Mouse (Mus musculus): ENCODE data around the gene Papln. TPM values are rescaled to one million over a fixed set of nuclear protein-coding genes. Genes with fewer than 3 reads are reported as not detected.

The Papln gene
- total RNA-seq, 2 experiments from 2014 or later = 2.3 to 2.8 TPM

GRCm38 (mm10) chr12:83765965-83766603, 2.6 kb downstream of the Papln start:
- DNase-seq (ENCODE audit: low spot score in 2 of 2) = no peak

- DNase-seq (ENCODE audit: low spot score in 2 of 2) = no peak
Measured at GRCm38 (mm10) chr12:83767833-83768232, 4.4 kb downstream of the Papln start.

- no peak for DNase-seq (ENCODE audit: low spot score in 2 of 2)
Measured at GRCm38 (mm10) chr12:83768235-83768899, 4.9 kb downstream of the Papln start.

- peak in 1 of 2 experiments; percentile 31 for DNase-seq (ENCODE audit: low spot score in 2 of 2)
Measured at GRCm38 (mm10) chr12:83770418-83771256, 7.2 kb downstream of the Papln start.

GRCm38 (mm10) chr12:83775621-83776020, 12.2 kb downstream of the Papln start:
- no peak for DNase-seq (ENCODE audit: low spot score in 2 of 2)

- no peak for DNase-seq (ENCODE audit: low spot score in 2 of 2)
Measured at GRCm38 (mm10) chr12:83776766-83777165, 13.3 kb downstream of the Papln start.

GRCm38 (mm10) chr12:83780181-83780580, 16.7 kb downstream of the Papln start:
- DNase-seq (ENCODE audit: low spot score in 2 of 2) = no peak

- no peak for DNase-seq (ENCODE audit: low spot score in 2 of 2)
Measured at GRCm38 (mm10) chr12:83781204-83781603, 17.8 kb downstream of the Papln start.

GRCm38 (mm10) chr12:83781640-83782278, 18.3 kb downstream of the Papln start:
- DNase-seq (ENCODE audit: low spot score in 2 of 2) = no peak

GRCm38 (mm10) chr12:83782669-83783068, 19.2 kb downstream of the Papln start:
- no peak for DNase-seq (ENCODE audit: low spot score in 2 of 2)

GRCm38 (mm10) chr12:83785305-83785704, 21.9 kb downstream of the Papln start:
- no peak for DNase-seq (ENCODE audit: low spot score in 2 of 2)

GRCm38 (mm10) chr12:83789051-83789780, 25.8 kb downstream of the Papln start:
- DNase-seq (ENCODE audit: low spot score in 2 of 2) = no peak

- no peak for DNase-seq (ENCODE audit: low spot score in 2 of 2)
Measured at GRCm38 (mm10) chr12:83789781-83790140, 26.3 kb downstream of the Papln start.

GRCm38 (mm10) chr12:83790749-83791148, 27.3 kb downstream of the Papln start:
- no peak for DNase-seq (ENCODE audit: low spot score in 2 of 2)

GRCm38 (mm10) chr12:83791737-83792136, 28.3 kb downstream of the Papln start:
- DNase-seq (ENCODE audit: low spot score in 2 of 2) = no peak

GRCm38 (mm10) chr12:83792706-83793410, 29.4 kb downstream of the Papln start:
- no peak for DNase-seq (ENCODE audit: low spot score in 2 of 2)

GRCm38 (mm10) chr12:83795051-83795450, 31.6 kb downstream of the Papln start:
- DNase-seq (ENCODE audit: low spot score in 2 of 2) = no peak

GRCm38 (mm10) chr12:83795586-83795985, 32.2 kb downstream of the Papln start:
- no peak for DNase-seq (ENCODE audit: low spot score in 2 of 2)

GRCm38 (mm10) chr12:83798313-83798712, 34.9 kb downstream of the Papln start:
- DNase-seq (ENCODE audit: low spot score in 2 of 2) = no peak

- no peak for DNase-seq (ENCODE audit: low spot score in 2 of 2)
Measured at GRCm38 (mm10) chr12:83800943-83801342, 37.5 kb downstream of the Papln start.
